Mouse (Mus musculus) C2C12 (cell line): Measurements from ENCODE around the gene Gm49486.

Source experiments
- CTCF ChIP-seq: IDR thresholded peaks from one replicate; pipeline ENCODE4 v1.5.1; 2011; ENCODE audit not compliant: control insufficient read depth, insufficient read depth, insufficient read length
- FOSL1 ChIP-seq: IDR thresholded peaks from one replicate; pipeline ENCODE4 v1.8.0; 2011; ENCODE audit warnings: mild to moderate bottlenecking, low read length; ENCODE audit not compliant: poor library complexity, insufficient read depth, severe bottlenecking
- MAX ChIP-seq: IDR thresholded peaks from one replicate; pipeline ENCODE4 v1.6.1; 2011; ENCODE audit warnings: mild to moderate bottlenecking, control low read depth
- MYOD1 ChIP-seq: IDR thresholded peaks from one replicate; pipeline ENCODE4 v1.6.1; 2011; ENCODE audit warnings: low read depth; ENCODE audit not compliant: control insufficient read depth, insufficient read length
- USF1 ChIP-seq: IDR thresholded peaks from one replicate; pipeline ENCODE4 v1.6.1; 2011; ENCODE audit warnings: low read depth, mild to moderate bottlenecking, control low read depth, moderate library complexity

DNA sequence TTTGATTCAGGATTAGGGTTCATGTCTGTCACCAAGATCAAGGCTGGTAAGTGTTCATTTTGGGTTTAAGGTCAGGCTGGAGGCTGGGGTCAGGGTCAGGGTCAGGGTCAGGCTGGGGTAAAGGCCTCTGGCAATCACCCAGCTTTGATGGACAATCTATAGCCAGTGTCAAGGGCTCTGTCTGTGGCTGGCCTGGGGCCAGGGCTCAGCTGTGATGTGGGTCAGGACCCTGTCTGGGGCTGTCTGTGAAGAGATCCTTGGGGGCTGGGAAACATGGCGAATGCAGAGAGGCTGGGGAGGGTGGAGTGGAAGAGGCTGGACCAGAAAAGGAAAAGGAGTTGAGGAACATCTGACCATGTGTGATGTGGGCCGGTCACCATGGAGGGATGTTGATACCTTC lies 34.2 kb upstream of the Gm49486 start:
- no peak for TF ChIP-seq USF1
- TF ChIP-seq CTCF: no peak
- TF ChIP-seq FOSL1: no peak
- no peak for TF ChIP-seq MYOD1
- TF ChIP-seq MAX: no peak
